Mouse (Mus musculus) midbrain, embryonic 11.5 days (tissue): Measurements from ENCODE around the gene Ei24. TPM values are rescaled to one million over a fixed set of nuclear protein-coding genes. Genes with fewer than 3 reads are reported as not detected.
A peak's percentile ranks its signal among the peaks of the same experiment; 100 is the strongest.

Source experiments
- ATAC-seq: fragments of 200-750 bp; cut with Nextera tagmentation; 2 replicates; pipeline ENCODE4 v1.8.0; 2017; ENCODE audit warnings: moderate TSS enrichment, moderate library complexity; ENCODE audit not compliant: low FRiP score
- DNase-seq: peaks from one replicate; pipeline ENCODE4 v3.0.0; 2015; ENCODE audit warnings: low spot score; ENCODE audit errors: missing footprints
- H3K27ac ChIP-seq: fragments of 300-500 bp; sonication (generic); 2 replicates; pipeline ENCODE4 v1.5.1; 2014; ENCODE audit warnings: low read depth, low read length
- H3K27me3 ChIP-seq: fragments of 300-500 bp; sonication (generic); 2 replicates; pipeline ENCODE4 v1.6.1; 2014; ENCODE audit warnings: mild to moderate bottlenecking, low read length, moderate library complexity, mixed read lengths; ENCODE audit not compliant: control insufficient read depth, insufficient read depth
- H3K36me3 ChIP-seq: fragments of 300-500 bp; sonication (generic); 2 replicates; pipeline ENCODE4 v1.6.1; 2014; ENCODE audit warnings: mild to moderate bottlenecking, low read length, moderate library complexity, mixed read lengths; ENCODE audit not compliant: control insufficient read depth, insufficient read depth
- H3K4me1 ChIP-seq: fragments of 300-500 bp; sonication (generic); 2 replicates; pipeline ENCODE4 v1.6.1; 2014; ENCODE audit warnings: low read length; ENCODE audit not compliant: control insufficient read depth, insufficient read depth
- H3K4me2 ChIP-seq: fragments of 300-500 bp; sonication (generic); 2 replicates; pipeline ENCODE4 v1.6.1; 2014; ENCODE audit warnings: mild to moderate bottlenecking, moderate library complexity
- H3K4me3 ChIP-seq: fragments of 300-500 bp; sonication (generic); 2 replicates; pipeline ENCODE4 v1.5.1; 2014; ENCODE audit warnings: low read depth, low read length
- H3K9ac ChIP-seq: fragments of 300-500 bp; sonication (generic); 2 replicates; pipeline ENCODE4 v1.6.1; 2014; ENCODE audit warnings: low read length
- H3K9me3 ChIP-seq: fragments of 300-500 bp; sonication (generic); 2 replicates; pipeline ENCODE4 v1.6.1; 2016; ENCODE audit warnings: low read length; ENCODE audit not compliant: control insufficient read depth
- WGBS: fragments of 180-500 bp; shearing (Covaris S2); extraction: QIAGEN DNeasy Blood & Tissue Kit; methylation state at CpG from one replicate; pipeline ENCODE4 v1.1.7; 2014; 5-methylcytosine and 5-hydroxymethylcytosine counted together
- polyA plus RNA-seq: library from polyadenylated mRNA; unstranded; fragments of >200 nt; fragmentation: Nextera tagmentation; extraction: Ambion mirVana; gene quantifications from 2 replicates; pipeline ENCODE4 v1.2.1, GENCODE M21; 2014

Ei24 gene
- polyA plus RNA-seq, 1 experiment from 2014 or later: 70.3 TPM

GRCm38 (mm10) chr9:36801961-36802360 lies 4.8 kb upstream of the Ei24 start:
- no peaks in the 10 kb centered on the region for H3K4me1 ChIP-seq
- DNase-seq (no peak), ATAC-seq (no peak)
- no peaks in the 10 kb centered on the region for H3K9me3 ChIP-seq
- no peak overlapping the region for H3K27ac ChIP-seq
- no peak overlapping the region for H3K9ac ChIP-seq
- no peaks in the 10 kb centered on the region for H3K27me3 ChIP-seq
- no peak overlapping the region for H3K4me3 ChIP-seq
- 81% methylated on average over 2 of the region's 2 CpGs for WGBS
- H3K36me3 ChIP-seq: no peaks in the 10 kb centered on the region
- H3K4me2 ChIP-seq: no peak overlapping the region

GRCm38 (mm10) chr9:36796224-36796623 lies 969 bp downstream of the Ei24 start:
- 0 out of 2 replicates have a peak, but pooled peaks cover 2% of the 10 kb centered on the region for H3K36me3 ChIP-seq
- H3K9me3 ChIP-seq: no peaks in the 10 kb centered on the region
- peak overlapping the region; percentile 86 for H3K4me3 ChIP-seq
- no peak overlapping the region for H3K27ac ChIP-seq
- 25% methylated on average over 5 of the region's 5 CpGs for WGBS
- no peak for ATAC-seq
- no peaks in the 10 kb centered on the region for H3K27me3 ChIP-seq
- no peak for DNase-seq
- H3K9ac ChIP-seq: peak overlapping the region; percentile 94
- H3K4me2 ChIP-seq: peak overlapping the region; percentile 83
- H3K4me1 ChIP-seq: peaks cover 11% of the 10 kb centered on the region

GRCm38 (mm10) chr9:36795556-36795955 lies 1.6 kb downstream of the Ei24 start:
- H3K27ac ChIP-seq: no peak overlapping the region
- H3K4me3 ChIP-seq: no peak overlapping the region
- H3K9me3 ChIP-seq: no peaks in the 10 kb centered on the region
- H3K9ac ChIP-seq: no peak overlapping the region
- no peak for ATAC-seq
- no peak overlapping the region for H3K4me2 ChIP-seq
- DNase-seq: no peak
- no peaks in the 10 kb centered on the region for H3K27me3 ChIP-seq
- H3K4me1 ChIP-seq: peaks cover 11% of the 10 kb centered on the region
- H3K36me3 ChIP-seq: peaks cover 5% of the 10 kb centered on the region; the same call in 1 of the 2 replicates
- 81% methylated on average over 1 of the region's 1 CpGs for WGBS

- Histone ChIP-seq H3K4me1 (peaks cover 11% of the 10 kb centered on the region), H3K27me3 (no peaks in the 10 kb centered on the region), H3K4me2 (no peak overlapping the region), H3K9ac (no peak overlapping the region), H3K9me3 (no peaks in the 10 kb centered on the region), H3K36me3 (peaks cover 8% of the 10 kb centered on the region), H3K4me3 (no peak overlapping the region), H3K27ac (no peak overlapping the region)
- 88% methylated on average over 2 of the region's 2 CpGs for WGBS
- DNase-seq (no peak), ATAC-seq (no peak)
Observed at GRCm38 (mm10) chr9:36794487-36794886, 2.7 kb downstream of the Ei24 start.

GRCm38 (mm10) chr9:36792191-36792590 lies 5.0 kb downstream of the Ei24 start:
- DNase-seq: no peak
- H3K4me2 ChIP-seq: no peak overlapping the region
- no peaks in the 10 kb centered on the region for H3K9me3 ChIP-seq
- ATAC-seq: no peak
- H3K27me3 ChIP-seq: no peaks in the 10 kb centered on the region
- 90% methylated on average over 3 of the region's 3 CpGs for WGBS
- no peak overlapping the region for H3K27ac ChIP-seq
- no peak overlapping the region for H3K9ac ChIP-seq
- no peak overlapping the region for H3K4me3 ChIP-seq
- peaks cover 22% of the 10 kb centered on the region for H3K36me3 ChIP-seq
- peaks cover 11% of the 10 kb centered on the region for H3K4me1 ChIP-seq

- no peaks in the 10 kb centered on the region for H3K9me3 ChIP-seq
- H3K36me3 ChIP-seq: peaks cover 35% of the 10 kb centered on the region
- no peak overlapping the region for H3K27ac ChIP-seq
- WGBS: 90% methylated on average over 2 of the region's 2 CpGs
- no peak overlapping the region for H3K4me3 ChIP-seq
- no peak overlapping the region for H3K9ac ChIP-seq
- no peak overlapping the region for H3K4me2 ChIP-seq
- H3K27me3 ChIP-seq: no peaks in the 10 kb centered on the region
- ATAC-seq: no peak
- no peak for DNase-seq
- H3K4me1 ChIP-seq: no peaks in the 10 kb centered on the region
Observed at GRCm38 (mm10) chr9:36783921-36784320, 13.3 kb downstream of the Ei24 start.

GRCm38 (mm10) chr9:36769048-36769413 lies 28.2 kb downstream of the Ei24 start:
- 76% methylated on average over 1 of the region's 1 CpGs for WGBS
- no peak overlapping the region for H3K9ac ChIP-seq
- H3K9me3 ChIP-seq: no peaks in the 10 kb centered on the region
- DNase-seq (no peak), ATAC-seq (no peak)
- no peak overlapping the region; the same call in 1 of the 2 replicates for H3K4me2 ChIP-seq
- no peaks in the 10 kb centered on the region for H3K27me3 ChIP-seq
- H3K36me3 ChIP-seq: peaks cover 4% of the 10 kb centered on the region; the same call in 1 of the 2 replicates
- peaks cover 10% of the 10 kb centered on the region for H3K4me1 ChIP-seq
- H3K27ac ChIP-seq: no peak overlapping the region
- H3K4me3 ChIP-seq: no peak overlapping the region

- H3K9me3 ChIP-seq: no peaks in the 10 kb centered on the region
Observed at GRCm38 (mm10) chr9:36768156-36769047, 28.8 kb downstream of the Ei24 start.

More at GRCm38 (mm10) chr9:36768156-36769047, 28.8 kb downstream of the Ei24 start:
- Histone ChIP-seq H3K4me3 (peak overlapping the region; percentile 84), H3K9ac (peak overlapping the region; percentile 87), H3K4me2 (peak overlapping the region; percentile 87), H3K36me3 (peaks cover 6% of the 10 kb centered on the region; the same call in 1 of the 2 replicates), H3K4me1 (peaks cover 10% of the 10 kb centered on the region), H3K27me3 (no peaks in the 10 kb centered on the region), H3K27ac (peak overlapping the region; percentile 59)
- DNase-seq: no peak
- WGBS: 14% methylated on average over 25 of the region's 25 CpGs
- ATAC-seq: peak; percentile 20
